Mouse (Mus musculus) heart, postnatal 0 days (tissue): Measurements from ENCODE around the gene Wnk4.

Source experiments
- CTCF ChIP-seq: IDR thresholded peaks from 2 replicates; pipeline ENCODE4 v1.5.1; 2016; ENCODE audit warnings: antibody characterized with exemption, control low read depth, low read depth
- EP300 ChIP-seq: IDR thresholded peaks from 2 replicates; pipeline ENCODE4 v1.6.1; 2016; ENCODE audit warnings: antibody characterized with exemption, low read depth

- TF ChIP-seq EP300 (peak; percentile 95), CTCF (peak; percentile 71)
Measured at GRCm38 (mm10) chr11:101248258-101248994, 11.9 kb upstream of the Wnk4 start.
